7 mouse cellular contexts compared by ENCODE assay signal in genomic region chr4:134535787-134536151, GRCm38 (mm10). TPM values are rescaled to one million over a fixed set of nuclear protein-coding genes. Genes with fewer than 3 reads are reported as not detected.
A peak's percentile ranks its signal among the peaks of the same experiment; 100 is the strongest.
DNase-seq lines count a peak whose midpoint lies in the region; ATAC-seq lines count a peak whose summit lies in the region.

No protein-coding gene starts in this region.

- peak; percentile 55 to 74 for DNase-seq in layer of hippocampus, adult 18-20 months (ENCODE audit: low spot score in 2 of 2)
- no peak for DNase-seq in layer of hippocampus, adult 9-10 months (ENCODE audit: low spot score)
- peak; percentile 51 for DNase-seq in NIH3T3 (ENCODE audit: low read depth)
- no peak for DNase-seq in embryonic facial prominence, embryonic 11.5 days (ENCODE audit: low spot score)
- DNase-seq in thymus, postnatal 14 days = no peak

- WGBS in embryonic facial prominence, embryonic 11.5 days = 23% methylated on average over 8 of the region's 8 CpGs
- 7% methylated on average over 8 of the region's 8 CpGs for WGBS in intestine, embryonic 15.5 days
- WGBS in midbrain, embryonic 15.5 days = 5% methylated on average over 8 of the region's 8 CpGs

- H3K4me1 ChIP-seq in embryonic facial prominence, embryonic 11.5 days (ENCODE audit: control insufficient read depth, insufficient read depth, low read length) = peaks cover 3% of the 10 kb centered on the region; the same call in 1 of the 2 replicates
- H3K4me1 ChIP-seq in intestine, embryonic 15.5 days (replicated peaks) = peaks cover 13% of the 10 kb centered on the region
- H3K4me1 ChIP-seq in midbrain, embryonic 15.5 days = peaks cover 23% of the 10 kb centered on the region

- no peaks in the 10 kb centered on the region for H3K27me3 ChIP-seq in embryonic facial prominence, embryonic 11.5 days (ENCODE audit: control insufficient read depth, insufficient read depth, low read length)
- H3K27me3 ChIP-seq in intestine, embryonic 15.5 days (replicated peaks) = no peaks in the 10 kb centered on the region
- no peaks in the 10 kb centered on the region for H3K27me3 ChIP-seq in midbrain, embryonic 15.5 days (replicated peaks)

- H3K4me2 ChIP-seq in embryonic facial prominence, embryonic 11.5 days (ENCODE audit: low read depth, low read length) = peak overlapping the region; percentile 68
- peak overlapping the region; percentile 79 for H3K4me2 ChIP-seq in intestine, embryonic 15.5 days (replicated peaks)
- peak overlapping the region; percentile 87 for H3K4me2 ChIP-seq in midbrain, embryonic 15.5 days

- ATAC-seq in embryonic facial prominence, embryonic 11.5 days (replicated peaks; ENCODE audit: insufficient number of reproducible peaks, low FRiP score, low TSS enrichment, low read depth) = no peak; the same call in 1 of the 2 replicates
- ATAC-seq in intestine, embryonic 15.5 days = peak; percentile 14; the same call in 1 of the 2 replicates
- ATAC-seq in midbrain, embryonic 15.5 days (replicated peaks) = peak; percentile 34

- no peaks in the 10 kb centered on the region for H3K9me3 ChIP-seq in embryonic facial prominence, embryonic 11.5 days (replicated peaks; ENCODE audit: control insufficient read depth, low read length)
- H3K9me3 ChIP-seq in intestine, embryonic 15.5 days = no peaks in the 10 kb centered on the region
- no peaks in the 10 kb centered on the region for H3K9me3 ChIP-seq in midbrain, embryonic 15.5 days

- peak overlapping the region; percentile 95 for H3K4me3 ChIP-seq in embryonic facial prominence, embryonic 11.5 days (ENCODE audit: low read depth, low read length)
- peak overlapping the region; percentile 98 for H3K4me3 ChIP-seq in intestine, embryonic 15.5 days (replicated peaks)
- peak overlapping the region; percentile 92 for H3K4me3 ChIP-seq in midbrain, embryonic 15.5 days

- peaks cover 3% of the 10 kb centered on the region; the same call in 1 of the 2 replicates for H3K36me3 ChIP-seq in embryonic facial prominence, embryonic 11.5 days (replicated peaks; ENCODE audit: control insufficient read depth, insufficient read depth, low read depth, low read length)
- H3K36me3 ChIP-seq in intestine, embryonic 15.5 days = peaks cover 4% of the 10 kb centered on the region; the same call in 1 of the 2 replicates
- H3K36me3 ChIP-seq in midbrain, embryonic 15.5 days (replicated peaks) = peaks cover 7% of the 10 kb centered on the region; the same call in 1 of the 2 replicates

- H3K27ac ChIP-seq in embryonic facial prominence, embryonic 11.5 days (replicated peaks; ENCODE audit: low read depth, low read length) = no peak overlapping the region
- H3K27ac ChIP-seq in intestine, embryonic 15.5 days = peak overlapping the region; percentile 75
- peak overlapping the region; percentile 84; the same call in 1 of the 2 replicates for H3K27ac ChIP-seq in midbrain, embryonic 15.5 days

- H3K9ac ChIP-seq in embryonic facial prominence, embryonic 11.5 days (replicated peaks; ENCODE audit: low read length) = peak overlapping the region; percentile 22
- peak overlapping the region; percentile 49 for H3K9ac ChIP-seq in intestine, embryonic 15.5 days
- peak overlapping the region; percentile 9; the same call in 1 of the 2 replicates for H3K9ac ChIP-seq in midbrain, embryonic 15.5 days

RNA-seq across cellular contexts. Expression of gene Mtfr1l, which starts 0.6 kb away (rescaled TPM):
- total RNA-seq in layer of hippocampus, adult 18-20 months (2021) = 10 to 100 TPM; 69.0 to 70.7 TPM
- 137 and 138 TPM in 2 replicates for polyA plus RNA-seq in embryonic facial prominence, embryonic 11.5 days (2014; fragmentation: Nextera tagmentation; extraction: Ambion mirVana)
- polyA plus RNA-seq in intestine, embryonic 15.5 days (2015; fragmentation: Nextera tagmentation; extraction: Ambion mirVana) = 88.3 and 96.4 TPM in 2 replicates
- polyA plus RNA-seq in midbrain, embryonic 15.5 days (2015; fragmentation: Nextera tagmentation; extraction: Ambion mirVana) = 164 and 173 TPM in 2 replicates

RNA-seq across cellular contexts. Expression of gene Selenon, which starts 16.2 kb away (rescaled TPM):
- total RNA-seq in layer of hippocampus, adult 18-20 months (2021) = 10 to 100 TPM; 18.1 to 20.0 TPM
- 23.6 and 34.4 TPM in 2 replicates for polyA plus RNA-seq in embryonic facial prominence, embryonic 11.5 days (2014; fragmentation: Nextera tagmentation; extraction: Ambion mirVana)
- 15.3 and 25.1 TPM in 2 replicates for polyA plus RNA-seq in intestine, embryonic 15.5 days (2015; fragmentation: Nextera tagmentation; extraction: Ambion mirVana)
- 28.3 and 35.6 TPM in 2 replicates for polyA plus RNA-seq in midbrain, embryonic 15.5 days (2015; fragmentation: Nextera tagmentation; extraction: Ambion mirVana)

RNA-seq across cellular contexts. Expression of gene Aunip, which starts 25.0 kb away (rescaled TPM):
- under 1 TPM; 0.36 to 0.57 TPM for total RNA-seq in layer of hippocampus, adult 18-20 months (2021)
- 7.0 and 8.3 TPM in 2 replicates for polyA plus RNA-seq in embryonic facial prominence, embryonic 11.5 days (2014; fragmentation: Nextera tagmentation; extraction: Ambion mirVana)
- polyA plus RNA-seq in intestine, embryonic 15.5 days (2015; fragmentation: Nextera tagmentation; extraction: Ambion mirVana) = 16.0 and 18.0 TPM in 2 replicates
- polyA plus RNA-seq in midbrain, embryonic 15.5 days (2015; fragmentation: Nextera tagmentation; extraction: Ambion mirVana) = 1.3 and 1.9 TPM in 2 replicates

RNA-seq across cellular contexts. Expression of gene Paqr7, which starts 39.3 kb away (rescaled TPM):
- total RNA-seq in layer of hippocampus, adult 18-20 months (2021) = 10 to 100 TPM; 60.9 to 67.1 TPM
- polyA plus RNA-seq in embryonic facial prominence, embryonic 11.5 days (2014; fragmentation: Nextera tagmentation; extraction: Ambion mirVana) = 0.87 and 0.93 TPM in 2 replicates
- 11.5 TPM in 2 replicates for polyA plus RNA-seq in intestine, embryonic 15.5 days (2015; fragmentation: Nextera tagmentation; extraction: Ambion mirVana)
- polyA plus RNA-seq in midbrain, embryonic 15.5 days (2015; fragmentation: Nextera tagmentation; extraction: Ambion mirVana) = 22.6 and 24.7 TPM in 2 replicates

Comparison
In these comparisons a context has a peak if more than half of its experiments do, and no peak if none do; other contexts are left out.
1. DNase-seq: peak in layer of hippocampus, adult 18-20 months (2 of 2) and NIH3T3 (single experiment); none in layer of hippocampus, adult 9-10 months (single experiment), embryonic facial prominence, embryonic 11.5 days (single experiment) and thymus, postnatal 14 days (single experiment).
2. Peak in every context shown above with its lines, with median percentiles within 50 percentile points of each other: H3K4me2 ChIP-seq, H3K4me3 ChIP-seq and H3K9ac ChIP-seq.